Mouse (Mus musculus): ENCODE measurements around the gene Zfp579. TPM values are rescaled to one million over a fixed set of nuclear protein-coding genes. Genes with fewer than 3 reads are reported as not detected.

Gene Zfp579
- polyA plus RNA-seq, 1 experiment, result 7.6 TPM

- Histone ChIP-seq H3K9me3 (replicated peaks; ENCODE audit: control insufficient read depth, insufficient read depth, low read length, poor library complexity, severe bottlenecking) (no peaks in the 10 kb centered on the region), H3K4me1 (ENCODE audit: control insufficient read depth, insufficient read depth, low read length) (no peaks in the 10 kb centered on the region), H3K4me3 (ENCODE audit: low read depth, low read length) (peak overlapping the region; percentile 92), H3K27me3 (ENCODE audit: control insufficient read depth, insufficient read depth, low read length, poor library complexity, severe bottlenecking) (no peaks in the 10 kb centered on the region; the same call in 1 of the 2 replicates), H3K9ac (ENCODE audit: low read depth, poor library complexity, severe bottlenecking) (peak overlapping the region; percentile 73), H3K27ac (ENCODE audit: insufficient read depth, low read length) (no peak overlapping the region), H3K36me3 (ENCODE audit: control insufficient read depth, insufficient read depth, low read length, poor library complexity, severe bottlenecking) (no peaks in the 10 kb centered on the region)
- TF ChIP-seq EP300 (IDR thresholded peaks at IDR 0.05; ENCODE audit: insufficient read depth, low read depth, low read length) (no peak), CTCF (IDR thresholded peaks at IDR 0.05; ENCODE audit: low read depth, low read length) (no peak), POLR2A (IDR thresholded peaks at IDR 0.05; ENCODE audit: insufficient read depth, low read length) (no peak)
Measured at GRCm38 (mm10) chr7:4995268-4996002, 523 bp downstream of the Zfp579 start.

GRCm38 (mm10) chr7:4993999-4994788 lies 1.8 kb downstream of the Zfp579 start:
- no peaks in the 10 kb centered on the region; the same call in 1 of the 2 replicates for H3K27me3 ChIP-seq (ENCODE audit: control insufficient read depth, insufficient read depth, low read length, poor library complexity, severe bottlenecking)
- H3K9me3 ChIP-seq (replicated peaks; ENCODE audit: control insufficient read depth, insufficient read depth, low read length, poor library complexity, severe bottlenecking), result no peaks in the 10 kb centered on the region
- H3K27ac ChIP-seq (ENCODE audit: insufficient read depth, low read length), result no peak overlapping the region
- TF ChIP-seq CTCF (IDR thresholded peaks at IDR 0.05; ENCODE audit: low read depth, low read length) (no peak), POLR2A (IDR thresholded peaks at IDR 0.05; ENCODE audit: insufficient read depth, low read length) (no peak), EP300 (IDR thresholded peaks at IDR 0.05; ENCODE audit: insufficient read depth, low read depth, low read length) (no peak)
- H3K4me1 ChIP-seq (ENCODE audit: control insufficient read depth, insufficient read depth, low read length), result no peaks in the 10 kb centered on the region
- no peaks in the 10 kb centered on the region for H3K36me3 ChIP-seq (ENCODE audit: control insufficient read depth, insufficient read depth, low read length, poor library complexity, severe bottlenecking)
- H3K9ac ChIP-seq (ENCODE audit: low read depth, poor library complexity, severe bottlenecking), result peak overlapping the region; percentile 15; the same call in 1 of the 2 replicates
- peak overlapping the region; percentile 54 for H3K4me3 ChIP-seq (ENCODE audit: low read depth, low read length)

- no peak overlapping the region for H3K27ac ChIP-seq (ENCODE audit: insufficient read depth, low read length)
- TF ChIP-seq CTCF (IDR thresholded peaks at IDR 0.05; ENCODE audit: low read depth, low read length) (no peak), EP300 (IDR thresholded peaks at IDR 0.05; ENCODE audit: insufficient read depth, low read depth, low read length) (no peak)
- peak overlapping the region; percentile 15; the same call in 1 of the 2 replicates for H3K9ac ChIP-seq (ENCODE audit: low read depth, poor library complexity, severe bottlenecking)
- no peaks in the 10 kb centered on the region for H3K4me1 ChIP-seq (ENCODE audit: control insufficient read depth, insufficient read depth, low read length)
- no peaks in the 10 kb centered on the region for H3K9me3 ChIP-seq (replicated peaks; ENCODE audit: control insufficient read depth, insufficient read depth, low read length, poor library complexity, severe bottlenecking)
- peak overlapping the region; percentile 54 for H3K4me3 ChIP-seq (ENCODE audit: low read depth, low read length)
- H3K36me3 ChIP-seq (ENCODE audit: control insufficient read depth, insufficient read depth, low read length, poor library complexity, severe bottlenecking), result no peaks in the 10 kb centered on the region
- H3K27me3 ChIP-seq (ENCODE audit: control insufficient read depth, insufficient read depth, low read length, poor library complexity, severe bottlenecking), result no peaks in the 10 kb centered on the region; the same call in 1 of the 2 replicates
Measured at GRCm38 (mm10) chr7:4993347-4993998, 2.5 kb downstream of the Zfp579 start.

- H3K27ac ChIP-seq (ENCODE audit: insufficient read depth, low read length), result no peak overlapping the region
- H3K27me3 ChIP-seq (ENCODE audit: control insufficient read depth, insufficient read depth, low read length, poor library complexity, severe bottlenecking), result no peaks in the 10 kb centered on the region
- H3K9ac ChIP-seq (ENCODE audit: low read depth, poor library complexity, severe bottlenecking), result no peak overlapping the region
- H3K36me3 ChIP-seq (ENCODE audit: control insufficient read depth, insufficient read depth, low read length, poor library complexity, severe bottlenecking), result no peaks in the 10 kb centered on the region
- TF ChIP-seq EP300 (IDR thresholded peaks at IDR 0.05; ENCODE audit: insufficient read depth, low read depth, low read length), result no peak
- no peaks in the 10 kb centered on the region for H3K4me1 ChIP-seq (ENCODE audit: control insufficient read depth, insufficient read depth, low read length)
- no peak overlapping the region for H3K4me3 ChIP-seq (ENCODE audit: low read depth, low read length)
- H3K9me3 ChIP-seq (replicated peaks; ENCODE audit: control insufficient read depth, insufficient read depth, low read length, poor library complexity, severe bottlenecking), result no peaks in the 10 kb centered on the region
Measured at GRCm38 (mm10) chr7:4988250-4988649, 7.7 kb downstream of the Zfp579 start.

GRCm38 (mm10) chr7:4976832-4977231 lies 19.1 kb downstream of the Zfp579 start:
- TF ChIP-seq CTCF (IDR thresholded peaks at IDR 0.05; ENCODE audit: low read depth, low read length), result peak; percentile 50
- TF ChIP-seq POLR2A (IDR thresholded peaks at IDR 0.05; ENCODE audit: insufficient read depth, low read length), result no peak
- Histone ChIP-seq H3K27me3 (ENCODE audit: control insufficient read depth, insufficient read depth, low read length, poor library complexity, severe bottlenecking) (no peaks in the 10 kb centered on the region), H3K9me3 (replicated peaks; ENCODE audit: control insufficient read depth, insufficient read depth, low read length, poor library complexity, severe bottlenecking) (no peaks in the 10 kb centered on the region), H3K9ac (ENCODE audit: low read depth, poor library complexity, severe bottlenecking) (no peak overlapping the region), H3K27ac (ENCODE audit: insufficient read depth, low read length) (no peak overlapping the region), H3K4me3 (ENCODE audit: low read depth, low read length) (no peak overlapping the region), H3K36me3 (ENCODE audit: control insufficient read depth, insufficient read depth, low read length, poor library complexity, severe bottlenecking) (no peaks in the 10 kb centered on the region), H3K4me1 (ENCODE audit: control insufficient read depth, insufficient read depth, low read length) (no peaks in the 10 kb centered on the region)

Measured in ES-Bruce4 (cell line).